Mouse (Mus musculus) brain, adult 2 months (tissue): ENCODE results near the gene Gphn.
A peak's percentile ranks its signal among the peaks of the same experiment; 100 is the strongest.
"Not testable (repeated sequence)": the region's sequence is repeated elsewhere in the genome, so short reads cannot be mapped to it uniquely, and the experiment has no call there.

ENCODE experiments used
- DNase-seq: peaks from one replicate; pipeline ENCODE4 v3.0.0; 2011; ENCODE audit warnings: low read depth, low spot score

Gene Gphn

DNA sequence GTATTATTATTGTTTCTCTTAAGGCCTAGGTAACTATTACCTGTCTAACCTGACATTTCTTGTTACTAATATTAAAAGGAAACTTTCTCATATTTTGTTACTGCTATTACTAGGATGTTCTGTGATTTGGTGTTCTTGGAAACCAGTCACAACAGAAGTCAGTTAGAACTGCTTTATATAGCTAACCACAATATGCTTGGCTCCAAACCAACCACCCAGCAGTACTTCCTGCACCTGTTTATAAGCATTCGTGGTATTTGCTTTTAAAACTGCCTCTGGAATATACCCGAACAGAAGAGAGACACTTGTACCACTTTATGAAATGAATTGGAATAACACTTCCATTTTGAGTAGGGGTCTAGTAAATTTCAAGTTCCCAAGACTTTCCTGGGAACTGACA lies 130.3 kb downstream of the Gphn start:
- DNase-seq, result peak; percentile 67

DNA sequence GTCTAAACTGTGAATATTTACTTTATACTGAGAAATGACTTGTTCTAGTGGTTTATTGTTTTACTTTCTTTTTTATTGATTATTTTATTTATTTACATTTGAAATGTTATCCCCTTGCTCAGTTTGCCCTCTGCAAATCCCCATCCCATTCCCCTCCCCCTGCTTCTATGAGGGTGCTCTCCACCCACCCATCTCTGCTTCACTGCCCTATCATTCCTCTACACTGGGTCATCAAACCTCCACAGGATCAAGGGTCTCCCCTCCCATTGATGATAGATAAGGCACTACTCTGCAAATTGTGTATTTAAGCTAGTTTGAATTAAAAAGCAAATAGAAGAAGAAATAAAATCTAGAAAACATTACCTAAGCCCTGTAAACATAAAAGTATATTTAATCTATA lies 163.1 kb downstream of the Gphn start:
- no peak for DNase-seq

DNA sequence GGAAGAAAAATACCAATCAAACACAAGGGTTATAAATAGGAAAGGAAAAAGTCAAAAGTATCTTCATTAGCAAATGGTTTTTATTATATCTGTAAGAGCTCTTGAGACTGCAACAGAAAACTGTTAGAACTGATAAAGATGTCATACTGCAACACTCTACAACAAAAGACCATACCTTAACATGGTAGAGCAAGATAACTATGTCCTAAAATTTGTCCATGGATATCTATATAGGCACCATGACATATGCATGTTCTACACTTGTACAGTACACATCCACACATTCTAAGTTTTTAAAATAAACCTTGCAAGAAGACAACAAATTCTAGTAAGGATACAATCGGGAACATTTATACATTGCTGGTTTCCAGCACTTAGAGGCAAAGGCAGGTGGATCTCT lies 169.1 kb downstream of the Gphn start:
- DNase-seq, result no peak

DNA sequence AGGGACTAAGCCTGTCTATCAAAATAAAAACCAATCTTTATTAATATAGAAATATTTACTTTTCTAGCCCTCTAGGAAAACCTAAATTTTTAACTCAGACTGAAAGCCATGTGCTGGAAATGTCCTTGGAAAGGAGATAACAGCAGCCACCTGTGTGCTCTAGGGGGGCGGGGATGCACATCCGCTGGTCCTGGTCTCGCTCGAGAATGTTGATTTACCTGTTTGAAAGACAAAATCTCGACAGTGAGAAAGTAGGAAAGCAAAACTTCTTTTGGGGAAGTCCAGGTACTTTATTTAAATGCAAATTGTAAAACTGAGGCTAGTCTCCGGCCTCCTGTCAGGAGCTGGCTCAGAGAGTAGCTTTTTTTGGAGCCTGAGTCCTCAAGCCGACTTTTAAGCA lies 181.3 kb downstream of the Gphn start:
- DNase-seq, result not testable (repeated sequence)

DNA sequence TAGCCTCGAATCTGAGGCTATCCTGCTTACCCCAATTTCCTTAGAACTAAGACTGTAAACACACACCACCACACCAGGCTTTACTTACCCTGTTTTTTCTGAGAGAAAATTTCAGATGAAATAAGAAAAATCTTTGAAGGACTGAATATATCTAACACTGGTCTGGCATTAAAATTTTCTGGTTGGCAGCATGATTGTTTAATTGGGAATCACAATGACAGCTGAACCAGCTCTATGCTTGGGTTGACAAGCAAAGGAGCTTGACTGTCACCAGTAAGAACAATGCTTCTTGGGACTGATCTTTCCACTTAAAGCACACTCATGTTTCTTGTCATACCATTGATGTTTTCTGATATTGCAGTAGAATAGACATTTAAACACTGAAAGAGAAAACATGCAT lies 296.0 kb downstream of the Gphn start:
- no peak for DNase-seq

DNA sequence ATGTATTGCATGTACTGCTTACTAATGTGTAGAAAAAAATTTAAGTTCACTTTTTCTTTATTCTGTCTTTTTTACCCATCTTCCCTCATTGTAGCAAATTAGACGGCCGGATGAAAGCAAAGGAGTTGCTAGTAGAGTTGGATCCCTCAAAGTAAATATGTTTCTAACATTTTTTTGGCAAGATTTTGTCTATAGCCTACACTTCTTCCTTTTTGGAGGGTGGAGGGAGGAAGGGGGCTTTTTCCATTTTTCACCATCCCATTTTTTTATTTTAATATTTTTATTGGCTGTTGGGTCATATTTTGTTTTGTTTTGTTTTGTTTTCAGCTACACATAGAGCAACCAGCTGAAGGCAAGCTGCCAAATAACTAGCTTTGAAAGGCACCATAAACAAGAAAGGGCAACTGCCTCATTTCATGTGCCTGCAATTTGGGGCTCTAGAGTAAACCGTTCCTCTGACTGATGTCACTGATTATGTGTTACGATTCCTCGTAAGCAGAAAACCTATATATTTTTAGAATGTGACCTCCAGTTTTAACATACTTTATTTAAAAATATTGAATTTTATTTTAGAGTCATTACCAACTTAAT lies 296.7 kb downstream of the Gphn start:
- DNase-seq, result peak; percentile 13

DNA sequence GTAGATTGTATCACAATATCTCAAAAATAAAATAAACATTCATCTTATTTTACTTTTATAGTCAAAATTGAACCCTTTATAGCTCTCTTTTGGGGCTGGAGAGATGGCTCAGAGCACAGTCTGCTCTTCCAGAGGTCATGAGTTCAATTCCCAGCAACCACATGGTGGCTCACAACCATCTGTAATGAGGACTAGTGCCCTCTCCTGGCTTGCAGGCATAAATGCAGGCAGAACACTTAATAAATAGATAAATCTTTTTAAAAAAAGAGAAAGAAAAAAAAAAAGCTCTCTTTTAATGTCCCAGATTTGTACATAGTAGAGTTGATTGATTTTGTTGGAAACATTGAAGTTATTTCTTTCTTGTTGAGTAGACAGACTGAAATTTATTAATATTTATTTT lies 311.4 kb downstream of the Gphn start:
- not testable (repeated sequence) for DNase-seq

DNA sequence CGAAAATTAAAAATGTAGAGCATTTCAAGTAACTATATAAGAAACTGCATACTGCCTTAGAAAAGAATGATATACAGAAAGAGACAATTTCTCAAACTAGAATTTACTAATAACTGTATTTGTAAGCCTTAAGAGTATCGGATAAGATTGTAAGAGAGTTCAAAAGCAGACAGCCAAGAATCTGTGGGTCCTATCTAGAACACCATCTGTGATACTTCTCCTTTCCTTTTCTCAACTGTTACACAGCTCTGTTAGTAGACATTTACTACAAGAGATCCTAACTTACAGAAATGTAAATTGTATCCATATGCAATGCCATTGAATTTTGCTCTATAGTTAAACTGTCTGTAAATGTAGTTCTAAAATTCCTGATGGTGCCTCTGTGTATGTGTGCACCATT lies 324.7 kb downstream of the Gphn start:
- peak; percentile 2 for DNase-seq

DNA sequence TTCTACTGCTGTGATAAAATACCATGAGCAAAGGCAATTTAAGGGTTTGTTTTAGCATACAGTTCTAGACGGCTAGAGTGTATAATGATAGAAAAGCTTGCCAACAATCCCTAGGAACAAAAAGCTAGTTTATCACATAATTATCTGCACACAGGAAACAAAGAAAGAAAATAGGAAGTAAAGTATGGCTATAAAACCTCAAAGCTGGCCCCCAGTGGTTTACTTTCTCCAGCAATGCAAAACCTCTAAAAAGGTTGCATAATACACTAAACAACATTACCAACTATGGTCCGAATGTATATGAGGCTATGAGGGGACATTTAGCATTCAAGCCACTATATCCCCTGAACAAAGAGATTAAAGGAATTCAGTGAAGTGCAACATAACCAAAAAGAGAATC lies 405.6 kb downstream of the Gphn start:
- DNase-seq, result no peak

DNA sequence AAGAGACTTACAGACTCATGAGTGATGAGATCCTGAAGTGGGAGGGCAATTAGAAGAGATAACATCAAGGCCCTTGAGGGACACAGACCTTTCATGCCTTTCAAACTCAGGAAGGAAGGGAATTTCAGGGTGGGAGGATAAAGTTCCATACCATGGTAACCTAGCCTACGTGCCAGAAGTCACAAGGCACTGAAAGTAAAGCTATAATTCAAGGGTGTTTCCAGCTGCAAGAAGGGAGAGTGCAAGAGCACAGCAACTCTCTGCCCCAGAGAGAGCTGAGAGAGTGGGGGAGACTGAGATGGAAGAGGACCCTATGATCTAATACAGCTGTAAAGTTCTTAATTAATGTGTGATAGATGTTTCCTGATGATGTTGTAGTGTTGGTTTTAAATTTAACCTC lies 413.3 kb downstream of the Gphn start:
- DNase-seq, result no peak

DNA sequence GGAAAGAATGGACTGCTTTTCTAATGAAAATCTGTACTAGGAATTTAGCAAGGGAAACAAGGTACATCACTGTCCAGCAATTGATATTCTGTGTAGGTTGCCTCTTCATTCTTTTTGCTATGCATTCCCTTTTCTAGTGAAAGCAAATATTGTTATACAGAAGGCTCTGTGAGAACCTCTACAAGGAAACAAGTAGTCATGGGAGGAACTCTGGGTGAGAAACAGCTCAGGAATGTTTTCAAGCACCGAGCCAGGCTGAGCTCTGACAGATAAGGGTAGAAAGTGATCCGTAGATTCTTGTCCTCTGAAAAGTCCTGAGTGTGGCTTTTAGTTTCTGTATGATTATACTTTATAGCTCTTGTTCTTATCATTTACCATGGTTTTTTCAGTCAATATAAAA lies 413.9 kb downstream of the Gphn start:
- no peak for DNase-seq

DNA sequence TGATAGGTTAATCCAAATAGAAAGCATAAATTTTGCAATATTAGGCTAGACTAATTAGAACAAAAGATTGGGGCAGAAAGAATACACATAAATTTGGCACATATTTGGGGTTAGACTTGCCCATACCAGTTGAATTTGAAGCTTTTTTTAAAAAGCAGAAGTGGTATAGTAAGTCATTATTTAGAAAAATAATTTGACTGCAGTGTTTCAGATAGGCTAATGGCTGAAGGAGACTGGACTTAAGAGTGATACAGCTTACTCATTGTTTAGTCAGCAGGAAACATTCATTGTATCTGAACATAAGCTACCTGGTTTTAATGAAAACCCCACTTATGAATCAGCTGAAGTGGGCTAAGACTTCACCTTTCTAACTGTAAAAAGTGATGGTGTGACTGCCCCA lies 415.0 kb downstream of the Gphn start:
- no peak for DNase-seq

DNA sequence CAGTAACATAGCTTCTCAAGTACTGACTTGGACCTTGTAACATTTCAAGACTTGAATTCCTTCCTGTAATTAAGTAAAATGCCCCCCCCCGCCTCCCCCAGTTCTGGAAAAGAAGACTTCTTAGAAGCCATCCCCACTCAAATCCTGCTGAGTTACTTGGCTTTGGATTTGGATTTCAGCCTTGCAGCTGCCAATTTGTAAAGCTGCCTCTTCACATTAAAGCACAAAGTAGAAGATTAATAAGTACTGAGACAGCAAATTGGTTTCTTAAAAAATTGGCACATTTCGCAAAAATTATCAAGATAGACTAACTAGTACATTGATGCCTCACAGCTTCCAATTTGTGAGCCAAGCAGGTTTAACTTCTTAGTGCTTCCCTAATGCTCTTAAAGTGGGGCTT lies 417.5 kb downstream of the Gphn start:
- peak; percentile 37 for DNase-seq

DNA sequence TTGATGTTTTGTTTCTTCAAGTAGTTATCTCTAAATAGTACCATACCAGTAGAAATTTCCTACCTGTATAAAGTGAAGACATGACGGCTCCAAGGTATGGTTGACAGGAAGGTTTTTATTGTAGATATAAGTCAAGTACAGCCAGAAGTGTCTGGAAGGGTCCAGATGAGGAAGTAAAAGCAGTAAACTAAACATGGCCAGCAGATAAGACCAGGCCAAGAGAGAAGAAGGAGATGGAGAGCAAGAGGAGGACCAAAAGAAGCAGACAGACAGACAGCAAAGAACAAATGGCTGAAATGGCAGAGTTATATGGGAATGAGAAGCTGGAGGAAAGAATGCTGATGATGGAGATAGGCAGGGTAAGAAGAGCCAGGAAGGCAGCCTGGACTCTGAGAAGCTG lies 419.1 kb downstream of the Gphn start:
- DNase-seq, result no peak

DNA sequence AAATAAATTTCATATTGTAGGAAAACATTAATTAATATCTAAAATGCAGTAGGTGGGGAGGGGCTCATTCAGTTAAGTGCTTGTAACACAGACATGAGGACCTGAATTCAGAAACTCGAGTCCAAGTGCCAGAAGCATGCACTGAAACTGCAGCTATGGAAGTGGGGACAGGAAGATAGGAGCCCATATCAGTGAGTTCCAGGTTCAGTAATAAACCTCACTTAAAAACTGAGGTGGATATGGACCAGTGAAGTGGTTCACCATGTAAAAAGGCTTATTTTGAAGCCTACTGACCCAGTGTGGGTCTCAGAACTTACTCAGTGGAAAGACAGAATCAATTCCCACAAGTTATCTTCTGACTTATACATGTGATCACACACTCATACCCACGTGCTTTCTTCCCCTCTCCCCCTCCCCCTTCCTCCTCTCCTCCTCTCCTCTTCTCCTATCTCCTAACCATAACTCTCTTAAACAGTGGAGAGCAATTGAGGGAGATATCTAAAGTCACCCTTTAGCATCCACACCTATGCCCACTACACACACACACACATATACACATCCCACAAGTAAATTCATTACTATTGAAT lies 433.6 kb downstream of the Gphn start:
- DNase-seq, result no peak

DNA sequence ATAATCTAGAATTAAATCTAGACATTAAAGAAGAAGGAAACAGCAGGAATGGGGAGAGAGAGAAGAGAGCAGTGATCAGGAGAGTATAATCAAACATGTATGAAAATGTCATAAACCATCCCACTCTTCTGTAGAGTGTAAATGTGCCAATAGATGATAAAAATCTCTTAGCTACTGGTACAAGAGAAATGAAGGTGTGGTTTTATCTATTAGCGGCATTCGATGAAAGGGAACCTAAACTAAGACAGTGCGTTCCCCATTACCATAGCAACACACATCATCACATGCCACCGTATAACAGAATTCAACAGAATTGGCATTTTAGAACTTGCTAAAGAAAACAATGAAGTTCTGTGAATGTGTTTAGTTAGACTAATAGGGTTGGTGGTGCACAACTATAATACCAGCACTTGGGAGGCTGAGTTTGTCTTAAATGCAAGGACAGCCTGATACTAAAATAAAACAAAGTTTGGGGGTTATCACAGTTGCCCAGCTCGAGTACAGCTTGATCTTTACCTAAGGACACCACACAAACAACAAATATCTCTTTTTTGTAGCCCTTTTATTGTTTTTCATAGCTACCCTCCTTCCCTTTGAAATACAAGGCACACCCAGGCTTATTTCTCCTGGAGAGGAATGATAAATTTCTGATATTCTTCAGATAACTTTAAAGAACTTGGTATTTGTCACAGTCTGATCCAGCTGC lies 452.1 kb downstream of the Gphn start:
- DNase-seq, result peak; percentile 12

DNA sequence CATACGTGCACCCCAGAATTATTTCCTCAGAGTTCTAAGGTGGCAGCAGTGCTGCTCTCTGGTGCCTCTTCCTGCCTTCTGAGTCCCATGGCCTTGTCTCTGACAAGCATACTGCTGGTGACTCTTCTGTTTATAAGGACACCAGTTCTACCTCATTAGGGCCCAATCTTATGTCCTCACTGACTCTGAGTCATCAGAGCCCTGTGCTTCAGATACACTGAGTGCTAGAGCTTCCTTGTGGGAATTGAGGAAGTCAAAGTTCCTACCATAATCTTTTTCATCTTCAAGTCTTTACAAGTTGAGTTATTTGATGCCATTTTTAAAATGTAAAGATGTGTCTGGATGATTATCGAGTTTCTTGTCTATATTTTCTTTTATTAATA lies 452.6 kb downstream of the Gphn start:
- peak; percentile 3 for DNase-seq

DNA sequence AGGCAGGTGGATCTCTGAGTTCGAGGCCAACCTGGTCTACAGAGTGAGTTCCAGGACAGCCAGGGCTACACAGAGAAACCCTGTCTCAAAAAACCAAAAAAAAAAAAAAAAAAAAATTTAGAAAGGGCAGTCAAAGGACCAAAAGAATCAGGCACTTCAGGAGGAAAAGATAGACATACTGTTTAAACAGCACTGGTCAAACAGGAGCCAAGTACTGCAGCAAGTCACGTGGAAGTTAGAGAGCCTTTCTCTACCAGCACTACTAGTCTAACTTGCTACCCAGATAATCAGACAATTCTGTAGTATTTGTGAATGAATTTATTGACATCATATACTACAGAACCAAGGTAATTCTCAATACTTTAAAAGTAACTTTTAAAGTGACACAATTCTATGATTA lies 454.9 kb downstream of the Gphn start:
- no peak for DNase-seq

DNA sequence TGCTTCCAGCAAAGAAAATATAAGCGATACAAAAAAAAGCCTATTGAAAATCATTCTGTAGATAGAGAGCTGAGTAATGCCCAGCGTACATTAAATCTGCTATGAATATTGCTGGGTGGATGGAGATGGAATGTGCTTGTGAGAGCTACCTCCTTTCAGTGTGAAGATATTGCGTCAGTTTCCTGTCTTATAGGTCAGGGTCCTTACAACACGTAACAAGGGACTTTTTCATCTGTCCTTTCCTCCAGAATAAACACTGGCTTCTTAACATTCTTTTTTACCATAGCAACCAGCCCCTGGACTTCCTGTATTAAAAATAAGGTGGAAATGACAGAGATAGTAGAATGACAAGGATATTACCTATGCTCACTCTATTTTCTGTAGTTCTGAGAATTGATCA lies 456.1 kb downstream of the Gphn start:
- DNase-seq, result no peak

DNA sequence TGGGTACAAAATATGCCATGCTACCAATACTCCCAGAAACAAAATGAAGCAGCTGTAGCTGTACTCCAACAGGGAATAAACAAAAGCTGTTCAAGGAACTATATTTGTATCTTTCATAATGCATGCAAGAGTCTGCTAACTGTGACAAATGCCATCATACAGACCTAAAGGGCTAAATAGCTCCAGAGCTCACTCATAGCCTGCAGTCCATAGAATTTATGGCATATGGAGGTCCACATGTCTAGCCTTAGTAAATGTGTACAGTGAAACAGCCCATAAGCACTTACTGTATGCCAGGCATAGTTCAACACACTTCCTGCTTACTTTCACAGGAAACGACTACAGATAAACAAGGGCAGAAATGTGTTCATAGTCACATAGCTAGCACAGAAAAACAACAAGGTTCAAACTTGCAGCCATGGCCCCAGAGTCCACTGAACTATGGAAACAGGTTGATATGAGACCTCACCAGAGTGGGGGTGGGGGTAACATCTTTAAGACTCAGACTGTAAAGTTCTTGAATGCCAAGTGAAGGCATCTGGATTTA lies 459.6 kb downstream of the Gphn start:
- DNase-seq, result peak; percentile 20

DNA sequence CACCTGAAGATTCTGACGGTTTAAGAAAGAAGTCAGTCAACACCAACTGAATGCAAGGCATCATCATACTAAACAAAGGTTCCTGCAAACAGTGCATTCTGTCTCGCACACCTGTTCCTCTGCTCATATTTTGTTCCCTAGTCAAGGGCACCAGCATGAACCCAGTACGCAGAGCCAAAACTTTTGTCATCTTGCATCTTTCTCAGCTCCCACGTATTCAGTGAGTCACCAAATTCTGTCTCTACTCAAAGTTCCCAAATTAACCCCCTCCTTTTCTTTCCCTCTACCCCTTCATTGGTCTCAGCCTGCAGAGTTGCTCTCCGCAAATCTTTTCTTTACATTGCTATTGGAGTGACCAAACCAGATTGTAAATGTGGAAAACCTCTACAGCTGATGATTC lies 462.7 kb downstream of the Gphn start:
- DNase-seq, result peak; percentile 73

DNA sequence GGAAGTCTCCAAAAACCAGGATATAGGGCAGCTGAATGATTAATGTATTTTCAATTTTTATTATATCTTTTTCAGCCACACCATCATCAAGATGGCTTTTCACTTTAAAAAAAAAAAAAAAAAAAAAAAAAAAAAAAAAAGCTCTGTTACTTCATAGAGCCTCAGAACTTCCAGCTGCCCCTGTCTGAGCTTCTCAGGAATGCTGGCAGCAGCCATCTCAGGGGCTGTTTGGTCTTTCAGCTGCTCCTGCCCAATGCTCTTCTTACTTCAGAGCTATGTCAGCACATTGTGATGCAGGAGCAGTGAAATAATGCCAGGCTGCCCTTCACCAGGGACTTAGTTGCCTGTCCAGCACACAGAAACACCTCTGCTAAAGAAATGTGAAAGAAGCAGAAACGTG lies 465.1 kb downstream of the Gphn start, which contains the start of gene Fam71d:
Fam71d (plus strand) TSS at position 211 of the 400 bp plus-strand sequence.
- DNase-seq, result no peak

DNA sequence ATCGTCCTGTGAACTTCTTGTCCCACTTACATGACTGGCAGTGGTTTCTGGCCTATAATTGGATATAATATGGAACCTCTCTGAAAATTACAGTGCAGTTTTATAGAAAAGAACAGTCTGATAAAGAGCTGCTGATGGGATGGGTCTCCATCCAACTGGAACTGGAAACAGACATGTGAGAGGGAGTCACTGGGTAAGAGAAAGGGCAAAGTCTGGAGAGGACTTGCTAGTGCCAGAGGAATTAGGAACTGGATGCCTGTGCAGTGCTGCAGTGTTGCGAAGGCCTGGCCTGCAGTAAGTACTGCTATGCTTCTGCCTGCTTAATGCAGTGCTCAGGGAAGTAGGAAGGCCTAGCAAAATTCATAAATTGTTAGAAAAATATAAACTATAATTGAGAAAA lies 467.1 kb downstream of the Gphn start:
- no peak for DNase-seq
